In the genomic region with DNA sequence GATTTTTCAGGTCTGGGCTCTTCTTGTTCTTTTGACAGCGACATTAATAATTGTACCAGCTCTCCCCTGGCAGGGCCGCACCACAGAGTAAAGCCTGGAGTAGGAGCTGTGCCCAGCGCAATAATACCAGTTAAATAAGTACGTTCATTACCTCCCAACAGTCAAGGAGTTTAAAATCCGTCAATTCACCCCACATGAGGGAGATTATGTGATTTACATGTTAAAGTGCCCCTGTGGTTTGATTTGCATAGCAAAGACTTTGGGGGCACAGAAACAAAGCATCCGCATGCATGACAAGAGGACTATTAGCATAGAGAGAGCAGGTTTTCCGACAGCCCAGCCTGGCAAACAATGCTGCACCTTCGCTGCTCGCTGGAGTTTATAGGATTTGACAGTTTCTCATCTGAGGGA, we compare ENCODE assay signal across 9 mouse cellular contexts.
DNase-seq lines count a peak whose midpoint lies in the region; ATAC-seq and TF ChIP-seq lines count a peak whose summit lies in the region.
"Had no signal": no experiment of that assay in that cellular context is flagged by ENCODE, and none has a peak within 500 bp of the region (broad histone marks: within the 10 kb centered on the region; RNA-seq: fewer than 3 reads in every experiment).

No protein-coding gene starts in this region.

- no peaks in the 10 kb centered on the region for H3K4me1 ChIP-seq in heart, embryonic 10.5 days
- peaks cover 23% of the 10 kb centered on the region for H3K4me1 ChIP-seq in E14TG2a.4 (replicated peaks; ENCODE audit: low read depth, low read length)
- peaks cover 8% of the 10 kb centered on the region for H3K4me1 ChIP-seq in embryonic facial prominence, embryonic 14.5 days (ENCODE audit: control insufficient read depth, insufficient read depth, low read length)
- peaks cover 6% of the 10 kb centered on the region; the same call in 1 of the 2 replicates for H3K4me1 ChIP-seq in limb, embryonic 13.5 days

- no peak for DNase-seq in heart, embryonic 10.5 days (ENCODE audit: low spot score)
- no peak for DNase-seq in heart, postnatal 36 days
- DNase-seq in embryonic facial prominence, embryonic 14.5 days (ENCODE audit: low spot score) = peak; percentile 39
- DNase-seq in adrenal gland, adult (ENCODE audit: inconsistent age in 2 of 2, low spot score in 1 of 2) = no peak
- no peak for DNase-seq in left cerebral cortex, adult 8-10 months (ENCODE audit: low spot score in 2 of 2)
- DNase-seq in gastrocnemius, postnatal 36 days = no peak
- DNase-seq: adrenal gland, postnatal 10 days had no signal

- peak overlapping the region; percentile 31 for H3K4me2 ChIP-seq in embryonic facial prominence, embryonic 14.5 days (ENCODE audit: low read depth, low read length)
- peak overlapping the region; percentile 38 for H3K4me2 ChIP-seq in limb, embryonic 13.5 days (replicated peaks)

- H3K9me3 ChIP-seq in heart, embryonic 10.5 days = no peaks in the 10 kb centered on the region
- H3K9me3 ChIP-seq in E14TG2a.4 (ENCODE audit: low read length) = peaks cover 57% of the 10 kb centered on the region
- no peaks in the 10 kb centered on the region for H3K9me3 ChIP-seq in embryonic facial prominence, embryonic 14.5 days (ENCODE audit: control insufficient read depth, low read length)
- H3K9me3 ChIP-seq in limb, embryonic 13.5 days = no peaks in the 10 kb centered on the region

- no peak overlapping the region for H3K27ac ChIP-seq in heart, embryonic 10.5 days
- H3K27ac ChIP-seq in embryonic facial prominence, embryonic 14.5 days (replicated peaks; ENCODE audit: low read depth, low read length) = no peak overlapping the region
- no peak overlapping the region for H3K27ac ChIP-seq in limb, embryonic 13.5 days

- 0 out of 2 replicates have a peak, but pooled peaks have one; percentile 18 for ATAC-seq in embryonic facial prominence, embryonic 14.5 days (ENCODE audit: low read depth)
- no peak for ATAC-seq in limb, embryonic 13.5 days (ENCODE audit: low FRiP score, low read depth)

- TF ChIP-seq CTCF in E14TG2a.4 (conservative IDR thresholded peaks at IDR 0.05; ENCODE audit: low read length) = no peak

- H3K36me3 ChIP-seq in heart, embryonic 10.5 days = no peaks in the 10 kb centered on the region
- H3K36me3 ChIP-seq in E14TG2a.4 (ENCODE audit: insufficient read depth, low read length) = peaks cover 12% of the 10 kb centered on the region
- no peaks in the 10 kb centered on the region for H3K36me3 ChIP-seq in embryonic facial prominence, embryonic 14.5 days (ENCODE audit: control insufficient read depth, insufficient read depth, low read length)
- no peaks in the 10 kb centered on the region for H3K36me3 ChIP-seq in limb, embryonic 13.5 days

- WGBS in heart, embryonic 10.5 days = 15% methylated on average over 9 of the region's 9 CpGs
- WGBS in embryonic facial prominence, embryonic 14.5 days = 21% methylated on average over 9 of the region's 9 CpGs
- 13% methylated on average over 9 of the region's 9 CpGs for WGBS in limb, embryonic 13.5 days

- H3K4me3 ChIP-seq in heart, embryonic 10.5 days = peak overlapping the region; percentile 43
- peak overlapping the region; percentile 45; the same call in 1 of the 2 replicates for H3K4me3 ChIP-seq in E14TG2a.4 (replicated peaks; ENCODE audit: low read length)
- H3K4me3 ChIP-seq in embryonic facial prominence, embryonic 14.5 days (ENCODE audit: low read depth, low read length) = no peak overlapping the region
- H3K4me3 ChIP-seq in limb, embryonic 13.5 days = no peak overlapping the region

- H3K27me3 ChIP-seq in heart, embryonic 10.5 days (ENCODE audit: insufficient read depth, poor library complexity, severe bottlenecking) = peaks cover 18% of the 10 kb centered on the region; the same call in 1 of the 2 replicates
- peaks cover 16% of the 10 kb centered on the region for H3K27me3 ChIP-seq in E14TG2a.4 (ENCODE audit: insufficient read depth, low read length)
- no peaks in the 10 kb centered on the region; the same call in 1 of the 2 replicates for H3K27me3 ChIP-seq in embryonic facial prominence, embryonic 14.5 days (replicated peaks; ENCODE audit: control insufficient read depth, insufficient read depth, low read length)
- H3K27me3 ChIP-seq in limb, embryonic 13.5 days = peaks cover 25% of the 10 kb centered on the region

- intact Hi-C loops in heart, postnatal 36 days (cut with DNase I) = no loop called here
- intact Hi-C loops in gastrocnemius, postnatal 36 days (cut with DNase I) = no loop called here

- no peak overlapping the region for H3K9ac ChIP-seq in embryonic facial prominence, embryonic 14.5 days (ENCODE audit: low read depth, low read length)
- no peak overlapping the region for H3K9ac ChIP-seq in limb, embryonic 13.5 days

Comparison
In these comparisons a context has a peak if more than half of its experiments do, and no peak if none do; other contexts are left out.
1. H3K4me3 ChIP-seq: peak in heart, embryonic 10.5 days (single experiment) and E14TG2a.4 (single experiment); none in embryonic facial prominence, embryonic 14.5 days (single experiment) and limb, embryonic 13.5 days (single experiment).